Mouse (Mus musculus) limb, embryonic 14.5 days (tissue): ENCODE data around the gene Ces1e. TPM values are rescaled to one million over a fixed set of nuclear protein-coding genes. Genes with fewer than 3 reads are reported as not detected.

Experiments used
- ATAC-seq: fragments of 200-750 bp; cut with Nextera tagmentation; 2 replicates; pipeline ENCODE4 v1.8.0; 2017; ENCODE audit warnings: low read depth, moderate number of reproducible peaks, moderate TSS enrichment; ENCODE audit not compliant: low FRiP score
- DNase-seq: peaks from one replicate; pipeline ENCODE4 v3.0.0-alpha.2; 2015; ENCODE audit warnings: low spot score
- H3K27ac ChIP-seq: fragments of 300-500 bp; sonication (generic); replicated peaks from 2 replicates; pipeline ENCODE4 v1.5.1; 2014; ENCODE audit warnings: low read depth, mild to moderate bottlenecking, low read length, moderate library complexity, mixed read lengths
- H3K27me3 ChIP-seq: fragments of 300-500 bp; sonication (generic); 2 replicates; pipeline ENCODE4 v1.6.1; 2014; ENCODE audit warnings: low read length, mixed read lengths; ENCODE audit not compliant: control insufficient read depth, insufficient read depth
- H3K36me3 ChIP-seq: fragments of 300-500 bp; sonication (generic); 2 replicates; pipeline ENCODE4 v1.6.1; 2014; ENCODE audit warnings: mild to moderate bottlenecking, low read length, moderate library complexity, mixed read lengths; ENCODE audit not compliant: control insufficient read depth, insufficient read depth
- H3K4me1 ChIP-seq: fragments of 300-500 bp; sonication (generic); 2 replicates; pipeline ENCODE4 v1.6.1; 2014; ENCODE audit warnings: antibody characterized with exemption, low read length, mixed read lengths; ENCODE audit not compliant: control insufficient read depth, insufficient read depth
- H3K4me2 ChIP-seq: fragments of 300-500 bp; sonication (generic); replicated peaks from 2 replicates; pipeline ENCODE4 v1.6.1; 2014; ENCODE audit warnings: low read depth, mild to moderate bottlenecking, low read length, moderate library complexity; ENCODE audit not compliant: severe bottlenecking
- H3K4me3 ChIP-seq: fragments of 300-500 bp; sonication (generic); replicated peaks from 2 replicates; pipeline ENCODE4 v1.5.1; 2014; ENCODE audit warnings: low read length
- H3K9ac ChIP-seq: fragments of 300-500 bp; sonication (generic); 2 replicates; pipeline ENCODE4 v1.6.1; 2014; ENCODE audit warnings: mild to moderate bottlenecking, low read depth, low read length, moderate library complexity; ENCODE audit not compliant: severe bottlenecking
- H3K9me3 ChIP-seq: fragments of 300-500 bp; sonication (generic); 2 replicates; pipeline ENCODE4 v1.6.1; 2016; ENCODE audit warnings: low read length; ENCODE audit not compliant: control insufficient read depth
- POLR2A ChIP-seq: fragments of 200-500 bp; IDR thresholded peaks from 2 replicates; pipeline ENCODE4 v1.8.0; 2012; ENCODE audit warnings: inconsistent platforms, mild to moderate bottlenecking, moderate library complexity, borderline replicate concordance; ENCODE audit not compliant: insufficient read depth, insufficient read length; ENCODE audit errors: extremely low read depth
- WGBS: fragments of 180-500 bp; shearing (Covaris S2); extraction: QIAGEN DNeasy Blood & Tissue Kit; methylation state at CpG from one replicate; pipeline ENCODE4 v1.1.7; 2014; 5-methylcytosine and 5-hydroxymethylcytosine counted together
- polyA plus RNA-seq, 2 experiments: library from polyadenylated mRNA; depleted of rRNA in 1 of 2; stranded (reverse) in 1 of 2; unstranded in 1 of 2; fragments of >200 nt; fragmentation: Nextera tagmentation in 1 of 2; extraction: Ambion mirVana in 1 of 2; gene quantifications; 2 replicates each; pipeline versions ENCODE4 v1.2.1 to v1.2.3; 2012 to 2014

Ces1e gene
- polyA plus RNA-seq, 2 experiments = not detected

DNA sequence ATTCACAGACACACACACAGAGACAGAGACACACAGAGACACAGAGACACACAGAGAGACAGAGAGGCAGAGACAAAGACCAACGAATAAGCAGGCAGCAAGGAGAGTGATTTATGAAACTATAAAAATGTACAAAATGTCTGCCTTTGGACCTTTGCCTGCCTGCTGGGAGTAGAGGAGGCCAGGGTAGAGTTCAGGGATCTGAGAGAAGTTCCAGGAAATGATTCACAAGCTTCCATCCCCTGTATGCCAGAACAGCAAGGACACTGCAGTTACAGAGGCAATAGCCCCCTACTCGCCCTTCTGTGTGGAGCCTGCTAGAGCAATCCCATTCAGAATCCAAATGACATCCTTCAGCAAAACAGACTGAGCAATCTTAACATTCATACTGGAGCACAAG lies 32.0 kb upstream of the Ces1e start:
- Histone ChIP-seq H3K4me1 (no peaks in the 10 kb centered on the region), H3K36me3 (no peaks in the 10 kb centered on the region), H3K4me2 (no peak overlapping the region), H3K27me3 (no peaks in the 10 kb centered on the region), H3K4me3 (no peak overlapping the region), H3K9ac (no peak overlapping the region), H3K9me3 (no peaks in the 10 kb centered on the region), H3K27ac (no peak overlapping the region)
- ATAC-seq (no peak), DNase-seq (no peak)
- 40% methylated on average over 2 of the region's 2 CpGs for WGBS
- no peak for TF ChIP-seq POLR2A

DNA sequence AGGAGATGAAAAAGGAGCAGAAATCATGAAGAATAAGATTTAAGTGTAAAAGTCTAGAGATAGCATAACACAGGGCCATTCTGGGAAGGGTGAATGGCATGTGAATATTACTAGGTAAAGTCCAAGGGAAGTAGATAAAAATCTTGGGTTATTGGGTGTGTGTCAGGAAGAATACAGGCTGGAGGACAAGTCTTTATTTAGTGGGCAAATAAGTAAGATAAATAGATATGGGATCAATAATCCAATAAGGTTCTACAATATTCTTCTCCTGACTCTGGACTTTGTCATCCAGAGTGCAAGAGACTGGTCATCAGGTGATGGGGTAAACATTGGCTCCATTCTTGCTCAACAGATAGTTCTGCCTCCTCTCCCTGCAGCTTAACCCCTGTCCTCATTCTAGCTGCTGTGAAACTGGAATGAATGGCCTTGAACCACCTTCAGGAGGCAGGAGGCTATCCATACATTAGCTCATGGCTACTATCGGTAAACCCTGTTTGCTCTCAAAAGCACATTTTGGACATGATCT lies 23.0 kb upstream of the Ces1e start:
- DNase-seq = no peak
- Histone ChIP-seq H3K36me3 (no peaks in the 10 kb centered on the region), H3K27ac (no peak overlapping the region), H3K9me3 (no peaks in the 10 kb centered on the region), H3K27me3 (no peaks in the 10 kb centered on the region), H3K4me1 (no peaks in the 10 kb centered on the region), H3K4me3 (no peak overlapping the region), H3K9ac (no peak overlapping the region), H3K4me2 (no peak overlapping the region)
- no peak for ATAC-seq
- WGBS = 96% methylated on average over 1 of the region's 1 CpGs
- TF ChIP-seq POLR2A = no peak

GRCm38 (mm10) chr8:93246057-93246456 lies 16.6 kb upstream of the Ces1e start:
- DNase-seq = no peak
- Histone ChIP-seq H3K27ac (no peak overlapping the region), H3K4me1 (no peaks in the 10 kb centered on the region), H3K9ac (no peak overlapping the region), H3K9me3 (no peaks in the 10 kb centered on the region), H3K36me3 (no peaks in the 10 kb centered on the region), H3K4me3 (no peak overlapping the region), H3K27me3 (no peaks in the 10 kb centered on the region), H3K4me2 (no peak overlapping the region)
- no peak for TF ChIP-seq POLR2A
- WGBS = 87% methylated on average over 2 of the region's 2 CpGs
- ATAC-seq = no peak

- Histone ChIP-seq H3K9me3 (no peaks in the 10 kb centered on the region), H3K9ac (no peak overlapping the region), H3K27ac (no peak overlapping the region), H3K4me1 (no peaks in the 10 kb centered on the region), H3K27me3 (no peaks in the 10 kb centered on the region), H3K36me3 (no peaks in the 10 kb centered on the region), H3K4me2 (no peak overlapping the region), H3K4me3 (no peak overlapping the region)
- DNase-seq = no peak
- no peak for ATAC-seq
- no peak for TF ChIP-seq POLR2A
These were observed 10.5 kb upstream of the Ces1e start for GRCm38 (mm10) chr8:93239884-93240283.

GRCm38 (mm10) chr8:93235681-93236080 lies 6.3 kb upstream of the Ces1e start:
- DNase-seq = no peak
- Histone ChIP-seq H3K4me3 (no peak overlapping the region), H3K36me3 (no peaks in the 10 kb centered on the region), H3K4me1 (no peaks in the 10 kb centered on the region), H3K4me2 (no peak overlapping the region), H3K9ac (no peak overlapping the region), H3K9me3 (no peaks in the 10 kb centered on the region), H3K27ac (no peak overlapping the region), H3K27me3 (no peaks in the 10 kb centered on the region)
- ATAC-seq = no peak
- no peak for TF ChIP-seq POLR2A
- 92% methylated on average over 1 of the region's 1 CpGs for WGBS

DNA sequence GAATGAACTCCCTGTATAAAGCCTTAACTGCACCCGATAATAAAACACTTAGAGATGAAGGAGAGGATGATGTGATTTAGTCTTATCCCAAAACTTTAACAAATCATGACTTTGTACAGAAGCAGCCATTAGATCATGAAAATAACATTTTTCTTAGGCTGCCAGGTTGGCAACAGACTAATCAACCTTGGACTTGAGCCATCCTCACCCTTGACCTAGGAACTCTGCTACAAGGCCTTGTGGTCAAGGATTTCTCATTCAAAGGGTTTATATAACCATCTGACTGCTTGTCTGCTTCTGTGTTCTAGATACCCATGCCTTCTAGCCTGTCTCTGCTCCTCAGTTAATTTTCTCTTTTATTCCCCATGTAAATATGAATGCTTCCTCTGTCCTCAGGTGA lies 5.3 kb upstream of the Ces1e start:
- TF ChIP-seq POLR2A = no peak
- WGBS = 82% methylated on average over 1 of the region's 1 CpGs
- no peaks in the 10 kb centered on the region for H3K36me3 ChIP-seq
- no peak overlapping the region for H3K27ac ChIP-seq
- ATAC-seq = no peak
- no peaks in the 10 kb centered on the region for H3K9me3 ChIP-seq
- no peak overlapping the region for H3K4me3 ChIP-seq
- no peak for DNase-seq
- no peak overlapping the region for H3K4me2 ChIP-seq
- no peaks in the 10 kb centered on the region for H3K27me3 ChIP-seq
- no peak overlapping the region for H3K9ac ChIP-seq
- H3K4me1 ChIP-seq = no peaks in the 10 kb centered on the region
